Mouse (Mus musculus) embryo, embryonic 11 days (tissue): ENCODE results near the gene Arhgef33.
"Not testable (repeated sequence)": the region's sequence is repeated elsewhere in the genome, so short reads cannot be mapped to it uniquely, and the experiment has no call there.

ENCODE experiments used
- DNase-seq: peaks from one replicate; pipeline ENCODE4 v3.0.0-alpha.2; 2015

The Arhgef33 gene

DNA sequence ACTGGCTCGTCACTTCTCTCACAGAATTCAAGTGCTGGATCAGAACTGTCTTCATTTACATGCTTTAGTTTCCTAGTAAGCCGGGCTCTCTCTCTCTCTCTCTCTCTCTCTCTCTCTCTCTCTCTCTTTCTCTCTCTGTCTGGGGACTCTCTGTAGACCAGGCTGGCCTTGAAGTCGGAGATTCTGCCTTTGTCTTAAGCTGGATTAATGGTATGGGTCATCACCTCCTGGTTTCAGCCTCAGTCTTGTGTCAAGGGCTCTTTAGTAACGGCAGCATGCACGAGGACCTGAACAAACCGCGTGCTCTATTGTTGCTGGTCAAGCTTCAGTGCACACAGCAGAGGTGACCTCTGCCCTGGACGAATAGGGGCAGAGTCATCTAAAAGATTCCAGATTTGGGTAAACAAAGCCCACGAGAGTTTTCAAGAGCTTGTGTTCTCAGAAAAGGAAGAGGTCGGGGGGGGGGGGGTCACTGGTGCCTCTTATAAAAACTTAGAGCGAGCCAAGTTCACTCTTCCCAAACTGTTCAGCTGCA lies 39.5 kb downstream of the Arhgef33 start:
- peak; percentile 60 for DNase-seq

- DNase-seq, result peak; percentile 16
These were observed 40.0 kb downstream of the Arhgef33 start for GRCm38 (mm10) chr17:80347234-80347633.

DNA sequence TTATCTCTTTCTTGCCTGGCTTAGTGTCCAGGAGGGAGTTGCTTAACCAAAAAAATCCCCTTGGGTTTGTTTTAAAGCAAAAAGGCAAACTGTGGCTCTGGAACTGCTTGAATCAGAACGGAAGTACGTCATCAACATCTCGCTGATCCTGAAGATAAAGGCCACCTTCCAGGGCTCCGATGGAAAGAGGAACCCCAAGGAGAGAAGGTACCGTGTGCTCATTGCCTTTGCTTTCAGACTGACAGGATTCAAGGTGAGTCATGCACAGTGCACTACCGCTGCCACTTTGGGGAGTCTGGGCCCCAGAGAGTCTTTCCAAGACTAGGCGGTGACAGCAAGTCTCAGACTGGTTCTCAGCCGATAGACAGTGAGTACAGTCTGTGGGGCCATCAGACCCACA lies 53.0 kb downstream of the Arhgef33 start:
- DNase-seq, result no peak

DNA sequence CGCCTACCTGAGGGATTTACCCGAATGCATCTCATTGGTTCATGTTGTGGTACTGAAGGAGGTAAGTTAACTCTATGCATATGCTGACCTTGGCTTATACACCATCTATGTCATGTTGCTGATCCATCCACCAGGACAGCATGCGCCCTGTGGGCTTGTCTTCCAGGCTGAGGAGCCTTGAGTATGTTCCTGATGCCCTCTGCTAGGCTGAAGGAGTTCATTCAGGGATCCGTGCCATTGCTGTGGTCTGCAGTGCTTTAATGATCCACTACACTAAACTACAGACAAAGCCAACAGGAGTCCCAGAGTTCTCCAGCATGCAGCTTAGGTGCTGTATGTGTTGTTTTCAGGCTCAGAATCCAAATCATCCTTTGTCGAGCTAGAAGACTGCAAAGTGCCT lies 60.1 kb downstream of the Arhgef33 start:
- no peak for DNase-seq

DNA sequence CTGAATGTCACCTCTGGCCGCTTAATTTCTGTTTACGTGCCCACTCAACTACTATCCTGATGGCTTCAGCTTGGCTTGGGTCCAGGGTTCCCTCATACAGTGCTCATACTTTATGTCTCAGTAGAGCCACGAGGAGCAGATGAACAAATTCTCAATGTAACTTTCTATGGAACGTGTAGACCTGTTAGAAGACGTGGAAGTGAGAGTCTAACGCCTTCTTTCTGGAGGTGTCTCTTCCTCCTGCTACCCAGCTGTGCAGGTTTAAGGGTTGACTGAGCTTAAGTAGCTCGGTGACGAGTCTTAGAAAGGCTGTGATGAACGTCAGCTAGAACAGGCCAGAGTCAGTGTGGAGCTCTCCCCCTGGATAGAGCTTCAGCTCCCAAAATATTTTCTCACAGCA lies 61.4 kb downstream of the Arhgef33 start:
- no peak for DNase-seq

GRCm38 (mm10) chr17:80372989-80373725 lies 66.0 kb downstream of the Arhgef33 start, which contains the start of gene Gm10190:
Gene Gm10190, minus strand, starts transcription at chr17:80373541.
- peak; percentile 98 for DNase-seq

GRCm38 (mm10) chr17:80373726-80374096 lies 66.5 kb downstream of the Arhgef33 start:
- no peak for DNase-seq

DNA sequence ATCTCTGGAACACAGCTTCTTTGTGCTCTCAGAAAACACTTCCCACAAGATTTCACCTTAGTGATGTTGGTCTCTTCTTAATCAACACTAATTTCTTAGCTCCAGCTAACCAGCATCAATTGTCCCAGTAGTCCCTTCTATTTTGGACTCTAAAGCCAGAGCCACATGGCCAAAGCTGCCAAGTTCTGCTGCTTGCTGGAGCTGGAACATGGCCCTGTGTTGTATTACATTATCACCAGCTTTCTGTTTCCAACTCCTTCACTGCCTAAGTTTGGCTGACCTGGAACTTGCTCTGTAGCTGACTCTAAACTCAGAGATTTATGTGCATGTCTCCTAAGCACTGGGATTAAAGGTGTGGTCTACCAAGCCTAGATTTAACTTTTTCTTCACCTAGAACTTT lies 71.2 kb downstream of the Arhgef33 start:
- not testable (repeated sequence) for DNase-seq

- no peak for DNase-seq
These were observed 78.5 kb downstream of the Arhgef33 start for GRCm38 (mm10) chr17:80385671-80386070.

GRCm38 (mm10) chr17:80390024-80390423 lies 82.8 kb downstream of the Arhgef33 start:
- no peak for DNase-seq

DNA sequence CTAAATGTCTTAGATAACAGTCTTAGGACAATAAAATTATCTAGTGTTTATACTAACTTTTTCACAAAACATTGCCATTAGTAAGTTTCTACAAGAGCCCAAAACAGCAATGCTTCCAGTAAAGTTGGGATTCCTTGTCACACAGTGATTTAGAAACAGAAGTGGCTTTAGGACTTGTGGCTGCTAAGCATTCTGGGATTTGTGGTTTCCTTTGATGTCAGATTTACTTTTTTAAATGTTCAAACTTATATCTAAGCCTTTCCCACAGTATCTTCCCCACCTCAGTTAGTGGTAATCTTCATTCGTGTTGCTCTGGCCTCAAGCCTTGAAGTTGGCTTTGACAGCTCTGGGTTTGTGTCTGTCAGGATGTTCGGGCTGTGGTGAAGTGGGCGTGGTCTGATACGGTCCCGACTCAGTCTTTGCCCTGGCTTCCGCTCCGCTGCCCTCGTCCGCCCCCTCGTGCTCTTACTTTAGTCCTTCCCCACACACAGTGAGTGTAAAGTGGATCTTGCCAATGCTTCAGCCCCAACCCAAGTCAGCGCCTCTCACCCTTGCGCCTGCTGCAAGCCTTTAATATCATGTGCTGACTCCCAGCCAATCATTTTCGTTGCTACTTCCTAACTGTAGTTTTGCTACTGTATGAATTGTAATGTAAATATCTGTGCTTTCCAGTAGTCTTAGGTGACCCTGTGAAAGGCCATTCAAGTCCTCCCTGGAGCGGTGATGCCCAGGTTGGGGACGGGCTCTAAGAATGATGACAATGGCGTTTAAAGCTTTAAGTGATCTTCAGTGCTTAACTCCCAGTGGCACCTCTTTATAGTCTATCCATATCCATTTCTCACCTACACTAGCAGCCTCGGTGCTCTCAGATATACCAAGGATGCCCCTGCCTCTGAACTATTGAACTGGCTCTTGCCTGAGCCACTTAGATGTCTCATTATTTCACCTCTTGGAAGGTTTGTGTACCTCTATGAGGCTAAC lies 84.5 kb downstream of the Arhgef33 start:
- DNase-seq, result peak; percentile 82

- DNase-seq, result no peak
These were observed 91.0 kb downstream of the Arhgef33 start for GRCm38 (mm10) chr17:80398243-80398642.

GRCm38 (mm10) chr17:80411182-80411581 lies 104.0 kb downstream of the Arhgef33 start:
- DNase-seq, result peak; percentile 20

DNA sequence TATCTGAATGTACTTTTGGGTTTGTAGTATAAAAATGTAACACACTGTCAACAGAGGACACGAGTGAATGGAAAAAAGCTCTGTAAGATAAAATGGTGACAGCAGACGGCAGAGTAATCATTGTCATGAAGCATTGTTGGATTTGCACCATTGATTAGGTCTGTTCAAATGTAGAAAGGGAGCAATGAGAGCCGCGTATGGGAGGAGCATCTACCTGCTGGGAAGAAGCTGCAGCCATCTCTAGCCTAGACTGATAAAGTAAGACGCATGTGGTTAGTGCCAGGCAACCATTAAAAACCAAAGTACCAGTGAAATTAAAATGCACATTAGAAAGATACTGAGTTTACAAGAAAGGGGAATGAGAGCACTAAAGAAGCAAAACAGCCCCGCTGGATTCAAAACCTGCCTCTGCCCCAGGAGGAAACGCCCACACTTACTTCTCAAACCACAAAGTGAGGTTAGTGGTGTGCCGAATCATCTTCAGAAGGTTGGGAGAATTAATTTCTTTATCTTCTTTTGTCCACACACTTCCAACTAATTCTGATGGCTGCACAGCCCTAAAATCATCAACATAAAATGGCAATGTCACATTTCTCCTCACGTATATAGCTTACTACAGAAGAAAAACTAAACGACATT lies 111.5 kb downstream of the Arhgef33 start:
- DNase-seq, result no peak

DNA sequence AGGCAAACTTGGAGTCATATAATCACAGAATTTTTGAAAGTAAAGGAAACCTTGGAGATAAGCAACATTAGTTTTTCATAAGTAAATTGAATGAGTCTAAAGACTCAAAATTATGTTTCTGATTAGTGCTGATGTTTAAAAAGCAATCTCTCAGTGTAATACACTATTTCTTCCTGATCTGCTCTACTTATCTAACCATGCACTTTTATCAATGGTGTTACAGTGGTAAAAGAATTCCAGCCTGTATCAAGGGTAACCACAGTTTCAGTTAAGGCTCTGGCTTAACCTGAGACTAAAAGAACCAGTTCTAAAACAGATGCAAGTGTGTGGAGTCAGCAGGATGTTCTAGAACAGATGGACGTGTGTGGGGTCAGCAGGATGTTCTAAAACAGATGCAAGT lies 113.8 kb downstream of the Arhgef33 start:
- no peak for DNase-seq

DNA sequence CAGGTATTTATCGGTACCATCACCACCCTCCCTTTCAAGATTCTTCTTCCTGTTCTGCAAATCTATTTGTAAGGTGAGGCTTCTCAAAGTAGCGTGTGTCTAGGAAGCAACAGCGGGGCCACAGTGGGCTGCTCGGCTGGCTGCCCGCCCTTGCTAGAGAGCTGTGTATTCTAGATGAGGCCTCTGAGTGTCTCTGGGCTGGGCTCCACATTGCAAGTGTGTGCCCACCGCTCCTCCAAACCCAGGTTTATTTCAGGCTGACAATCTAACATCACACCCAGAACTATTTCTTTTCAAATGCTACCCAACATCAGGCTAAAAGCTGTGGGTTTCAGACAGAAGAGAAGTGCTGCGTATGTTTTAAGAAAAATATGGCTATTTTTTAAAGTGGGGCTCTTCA lies 119.0 kb downstream of the Arhgef33 start:
- DNase-seq, result no peak

GRCm38 (mm10) chr17:80426901-80427300 lies 119.7 kb downstream of the Arhgef33 start:
- no peak for DNase-seq

GRCm38 (mm10) chr17:80427966-80428365 lies 120.8 kb downstream of the Arhgef33 start:
- DNase-seq, result no peak

GRCm38 (mm10) chr17:80431997-80432396 lies 124.8 kb downstream of the Arhgef33 start:
- DNase-seq, result no peak

GRCm38 (mm10) chr17:80434430-80434829 lies 127.2 kb downstream of the Arhgef33 start:
- no peak for DNase-seq

DNA sequence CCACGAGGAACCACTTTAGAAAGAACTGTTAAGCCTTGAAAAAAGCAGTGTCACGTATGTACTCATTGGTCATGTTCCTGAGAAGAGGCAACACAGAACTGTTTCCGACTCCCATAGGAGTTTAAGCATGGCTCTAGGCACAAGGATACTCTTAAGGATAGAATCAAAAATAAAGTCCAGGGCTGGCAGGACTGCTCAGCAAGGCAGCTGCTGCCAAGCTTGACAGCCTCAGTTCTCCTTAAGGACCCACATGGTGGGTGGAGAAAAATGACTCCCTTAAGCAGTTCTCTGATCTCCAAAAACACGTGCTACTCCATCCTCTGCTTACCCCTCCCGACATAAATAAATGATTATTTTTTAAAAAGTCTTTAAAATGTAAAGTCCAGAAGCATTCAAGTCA lies 128.5 kb downstream of the Arhgef33 start:
- no peak for DNase-seq

DNA sequence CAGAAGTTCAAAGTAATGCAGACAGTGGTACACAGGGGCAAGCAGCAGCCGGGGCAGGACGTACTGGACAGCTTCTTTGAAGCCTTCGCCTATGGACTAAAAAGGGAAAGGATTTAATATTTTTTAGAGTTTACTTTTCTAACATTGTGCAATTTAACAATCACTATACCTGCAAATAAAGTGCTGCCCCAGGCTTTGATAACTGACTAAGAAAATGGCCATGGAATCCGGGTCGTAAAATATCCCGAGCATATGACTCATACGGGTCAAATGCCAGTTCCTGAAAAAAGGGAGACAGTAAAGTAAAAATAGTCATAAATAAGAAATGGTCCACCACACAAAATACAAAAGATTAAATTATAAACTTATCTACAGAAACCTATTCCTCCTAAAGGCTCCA lies 138.2 kb downstream of the Arhgef33 start:
- no peak for DNase-seq

GRCm38 (mm10) chr17:80446470-80446869 lies 139.3 kb downstream of the Arhgef33 start:
- no peak for DNase-seq
